Mouse (Mus musculus): ENCODE data around the gene Pigr.

GRCm38 (mm10) chr1:130864238-130864637 lies 37.8 kb downstream of the Pigr start:
- TF ChIP-seq CTCF (IDR thresholded peaks at IDR 0.05; ENCODE audit: borderline replicate concordance, insufficient read depth, low read length) (no peak), POLR2A (IDR thresholded peaks at IDR 0.05; ENCODE audit: low read depth, low read length) (no peak)

All from embryonic fibroblast, embryonic 13.5 days (primary cell).